Mouse (Mus musculus) heart, adult 11 months (tissue): ENCODE results near the gene Myom3.
A peak's percentile ranks its signal among the peaks of the same experiment; 100 is the strongest.

Experiments
- DNase-seq: peaks from one replicate; pipeline ENCODE4 v3.0.0; 2022

The Myom3 gene

GRCm38 (mm10) chr4:135856223-135857091 lies 96.9 kb downstream of the Myom3 start:
- peak; percentile 97 for DNase-seq

- DNase-seq, result peak; percentile 54
Observed at GRCm38 (mm10) chr4:135857597-135858186, 98.2 kb downstream of the Myom3 start.
